Mouse (Mus musculus) brain, embryonic 14.5 days (tissue): ENCODE measurements around the gene Spice1. TPM values are rescaled to one million over a fixed set of nuclear protein-coding genes. Genes with fewer than 3 reads are reported as not detected.
A peak's percentile ranks its signal among the peaks of the same experiment; 100 is the strongest.

Experiments
- DNase-seq: peaks from one replicate; pipeline ENCODE4 v3.0.0-alpha.2; 2011; ENCODE audit warnings: low read depth
- CTCF ChIP-seq: fragments of 200-500 bp; IDR thresholded peaks from 2 replicates; pipeline ENCODE4 v1.5.1; 2012; ENCODE audit warnings: inconsistent platforms, mild to moderate bottlenecking, moderate library complexity, borderline replicate concordance; ENCODE audit not compliant: insufficient read depth, insufficient read length; ENCODE audit errors: extremely low read depth
- POLR2A ChIP-seq: fragments of 200-500 bp; IDR thresholded peaks from 2 replicates; pipeline ENCODE4 v1.6.1; 2012; ENCODE audit warnings: mild to moderate bottlenecking, inconsistent platforms, borderline replicate concordance; ENCODE audit not compliant: poor library complexity, insufficient read depth, insufficient read length, severe bottlenecking; ENCODE audit errors: extremely low read depth
- polyA plus RNA-seq: library from polyadenylated mRNA; depleted of rRNA; stranded (reverse); fragments of >200 nt; gene quantifications from 2 replicates; pipeline ENCODE4 v1.2.3, GENCODE M21; 2012; rRNA removed

Gene Spice1
- polyA plus RNA-seq, 1 experiment = 16.6 TPM

DNA sequence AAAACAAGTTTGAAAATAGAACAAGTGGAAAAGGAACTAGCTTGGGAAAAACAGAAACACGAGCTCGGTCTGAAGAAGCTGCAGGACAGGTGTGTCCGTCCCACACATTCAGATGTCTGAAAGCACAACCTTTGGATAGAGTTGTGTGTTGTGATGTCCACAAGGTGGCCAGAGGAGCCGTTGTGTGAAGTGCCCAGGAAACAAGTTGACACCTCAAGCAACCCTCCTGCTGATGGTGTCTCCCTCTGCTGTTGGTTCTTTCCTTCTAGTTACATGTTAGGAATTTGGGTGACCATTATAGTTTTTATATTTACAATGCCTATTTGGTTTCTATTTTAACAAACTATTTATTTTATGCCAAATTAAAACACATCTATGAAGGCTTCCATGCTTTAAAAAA lies 88.6 kb downstream of the Spice1 start:
- DNase-seq = no peak
- TF ChIP-seq CTCF (peak; percentile 14; the same call in 1 of the 2 replicates), POLR2A (no peak)

Other genes with a start within 250 kb of the Spice1 start
- gene Atp6v1a, start 207.4 kb upstream of the Spice1 start, polyA plus RNA-seq = 75.6 and 84.2 TPM in 2 replicates
- gene Naa50, start 207.3 kb upstream of the Spice1 start, polyA plus RNA-seq = 19.0 and 25.1 TPM in 2 replicates
- gene Usf3, start 173.9 kb upstream of the Spice1 start, polyA plus RNA-seq = 8.7 and 11.6 TPM in 2 replicates
- gene Sidt1, start 13.9 kb upstream of the Spice1 start, polyA plus RNA-seq = 5.1 and 7.9 TPM in 2 replicates
- 6.4 and 11.1 TPM in 2 replicates for gene Cfap44, start 47.7 kb downstream of the Spice1 start, polyA plus RNA-seq
- gene Boc, start 211.8 kb downstream of the Spice1 start, polyA plus RNA-seq = 20.2 and 20.5 TPM in 2 replicates